Mouse (Mus musculus) heart, postnatal 0 days (tissue): ENCODE measurements around the gene Mybpc3. TPM values are rescaled to one million over a fixed set of nuclear protein-coding genes. Genes with fewer than 3 reads are reported as not detected.

ENCODE experiments used
- ATAC-seq: fragments of 200-750 bp; cut with Nextera tagmentation; 2 replicates; pipeline ENCODE4 v1.8.0; 2017; ENCODE audit warnings: low read depth, moderate number of reproducible peaks, moderate library complexity; ENCODE audit not compliant: insufficient read depth
- DNase-seq: peaks from one replicate; pipeline ENCODE4 v3.0.0-alpha.2; 2016; ENCODE audit warnings: low spot score
- H3K27ac ChIP-seq: fragments of 300-500 bp; sonication (generic); 2 replicates; pipeline ENCODE4 v1.5.1; 2014; ENCODE audit warnings: low read depth, mild to moderate bottlenecking
- H3K27me3 ChIP-seq: fragments of 300-500 bp; sonication (generic); 2 replicates; pipeline ENCODE4 v1.6.1; 2014; ENCODE audit warnings: low read length, mixed read lengths; ENCODE audit not compliant: control insufficient read depth, insufficient read depth
- H3K36me3 ChIP-seq: fragments of 300-500 bp; sonication (generic); replicated peaks from 2 replicates; pipeline ENCODE4 v1.6.1; 2014; ENCODE audit warnings: low read length, mixed read lengths; ENCODE audit not compliant: control insufficient read depth, insufficient read depth
- H3K4me1 ChIP-seq: fragments of 300-500 bp; sonication (generic); 2 replicates; pipeline ENCODE4 v1.6.1; 2014; ENCODE audit warnings: antibody characterized with exemption; ENCODE audit not compliant: control insufficient read depth, insufficient read depth
- H3K4me2 ChIP-seq: fragments of 300-500 bp; sonication (generic); 2 replicates; pipeline ENCODE4 v1.6.1; 2014; ENCODE audit warnings: low read depth, mild to moderate bottlenecking, low read length, moderate library complexity
- H3K4me3 ChIP-seq: fragments of 300-500 bp; sonication (generic); 2 replicates; pipeline ENCODE4 v1.5.1; 2014; ENCODE audit warnings: low read depth, low read length
- H3K9ac ChIP-seq: fragments of 300-500 bp; sonication (generic); replicated peaks from 2 replicates; pipeline ENCODE4 v1.6.1; 2014; ENCODE audit warnings: low read depth, low read length, mixed read lengths
- H3K9me3 ChIP-seq: fragments of 300-500 bp; sonication (generic); replicated peaks from 2 replicates; pipeline ENCODE4 v1.6.1; 2016; ENCODE audit warnings: low read length; ENCODE audit not compliant: control insufficient read depth
- CTCF ChIP-seq: IDR thresholded peaks from 2 replicates; pipeline ENCODE4 v1.5.1; 2016; ENCODE audit warnings: antibody characterized with exemption, control low read depth, low read depth
- EP300 ChIP-seq: IDR thresholded peaks from 2 replicates; pipeline ENCODE4 v1.6.1; 2016; ENCODE audit warnings: antibody characterized with exemption, low read depth
- WGBS: fragments of 180-500 bp; shearing (Covaris S2); extraction: QIAGEN DNeasy Blood & Tissue Kit; methylation state at CpG from one replicate; pipeline ENCODE4 v1.1.7; 2014; 5-methylcytosine and 5-hydroxymethylcytosine counted together
- polyA plus RNA-seq: library from polyadenylated mRNA; unstranded; fragments of >200 nt; fragmentation: Nextera tagmentation; extraction: Ambion mirVana; gene quantifications from 2 replicates; pipeline ENCODE4 v1.2.1, GENCODE M21; 2015
- total RNA-seq: library from RNA; depleted of rRNA; stranded (reverse); fragments of >200 nt; gene quantifications from 2 replicates; pipeline ENCODE4 v1.2.3, GENCODE M21; 2014; ENCODE audit warnings: low replicate concordance

Mybpc3 gene
- total and polyA plus RNA-seq, 2 experiments from 2014 or later = 1,207 to 2,313 TPM

DNA sequence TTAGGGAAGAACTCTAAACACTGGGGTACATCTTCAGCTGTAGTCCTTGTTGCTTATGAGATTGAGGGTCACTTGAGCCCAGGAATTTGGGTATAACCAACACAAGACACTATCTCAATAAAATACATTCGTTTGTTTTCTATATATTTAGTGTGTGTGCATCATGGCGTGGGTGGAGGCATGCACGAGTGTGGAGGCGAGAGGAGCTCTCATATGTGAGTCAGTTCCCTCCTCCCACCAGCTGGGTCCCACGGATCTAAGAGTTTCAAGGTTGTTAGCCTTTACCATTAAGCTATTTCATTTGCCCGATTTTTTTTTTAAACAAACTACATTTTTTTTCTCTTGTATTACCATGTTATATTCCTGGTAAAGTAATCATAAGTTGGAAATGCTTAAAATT lies 27.1 kb upstream of the Mybpc3 start:
- H3K27ac ChIP-seq = no peak overlapping the region
- H3K4me2 ChIP-seq = no peak overlapping the region
- WGBS = 63% methylated on average over 6 of the region's 6 CpGs
- no peaks in the 10 kb centered on the region for H3K36me3 ChIP-seq
- H3K27me3 ChIP-seq = no peaks in the 10 kb centered on the region
- TF ChIP-seq CTCF = no peak
- TF ChIP-seq EP300 = no peak
- H3K9ac ChIP-seq = no peak overlapping the region
- DNase-seq = no peak
- H3K4me1 ChIP-seq = no peaks in the 10 kb centered on the region
- H3K4me3 ChIP-seq = no peak overlapping the region
- ATAC-seq = no peak
- H3K9me3 ChIP-seq = no peaks in the 10 kb centered on the region

DNA sequence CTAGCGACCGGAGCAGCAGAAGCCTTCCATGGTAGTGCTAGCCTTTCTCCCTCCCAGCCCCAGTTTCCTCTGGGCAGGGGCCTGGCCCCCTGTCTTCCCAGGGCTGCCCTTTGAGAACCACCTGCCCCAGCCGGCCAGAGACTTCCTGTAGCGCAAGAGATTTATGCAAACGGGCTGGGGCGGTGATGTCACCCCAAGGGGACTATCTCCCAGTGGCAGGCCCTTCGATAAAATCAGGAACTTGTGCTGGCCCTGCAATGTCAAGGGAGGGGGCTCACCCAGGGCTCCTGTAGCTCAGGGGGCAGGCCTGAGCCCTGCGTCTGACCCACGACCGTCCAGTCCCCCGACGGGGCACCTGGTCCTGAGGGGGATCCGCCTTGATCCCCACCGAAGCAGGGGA lies 21.4 kb upstream of the Mybpc3 start:
- Histone ChIP-seq H3K4me2 (no peak overlapping the region), H3K27ac (no peak overlapping the region), H3K4me3 (0 out of 2 replicates have a peak overlapping the region, but pooled peaks have one; percentile 11), H3K4me1 (no peaks in the 10 kb centered on the region), H3K9me3 (no peaks in the 10 kb centered on the region), H3K27me3 (no peaks in the 10 kb centered on the region), H3K36me3 (no peaks in the 10 kb centered on the region), H3K9ac (no peak overlapping the region)
- ATAC-seq = no peak
- no peak for TF ChIP-seq CTCF
- 62% methylated on average over 14 of the region's 14 CpGs for WGBS
- DNase-seq = no peak

DNA sequence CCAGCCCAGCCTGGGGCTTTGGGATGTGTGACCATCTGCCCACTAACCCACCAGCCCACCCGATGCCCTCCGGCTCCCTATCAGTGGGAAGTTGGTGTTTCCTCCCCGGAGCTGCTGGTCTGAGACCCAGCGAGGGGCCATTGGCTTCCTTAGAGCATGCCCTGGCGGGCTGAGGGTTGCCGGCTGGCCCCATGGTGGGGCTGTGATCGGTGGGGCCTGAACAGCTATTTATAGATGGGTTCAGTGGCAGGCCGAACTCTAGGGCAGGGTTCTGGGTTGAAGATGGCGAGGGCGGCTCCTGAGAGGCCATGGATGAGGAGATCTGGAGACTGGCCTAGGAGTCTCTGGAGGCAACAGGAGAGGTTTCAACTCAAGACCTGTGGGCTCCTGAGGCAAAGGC lies 20.9 kb upstream of the Mybpc3 start:
- no peak overlapping the region for H3K27ac ChIP-seq
- DNase-seq (no peak), ATAC-seq (no peak)
- no peak for TF ChIP-seq EP300
- TF ChIP-seq CTCF = no peak
- H3K36me3 ChIP-seq = no peaks in the 10 kb centered on the region
- H3K9ac ChIP-seq = no peak overlapping the region
- peak overlapping the region; percentile 11; the same call in 1 of the 2 replicates for H3K4me3 ChIP-seq
- H3K27me3 ChIP-seq = no peaks in the 10 kb centered on the region
- H3K4me2 ChIP-seq = no peak overlapping the region
- no peaks in the 10 kb centered on the region for H3K9me3 ChIP-seq
- H3K4me1 ChIP-seq = no peaks in the 10 kb centered on the region
- 59% methylated on average over 10 of the region's 10 CpGs for WGBS

DNA sequence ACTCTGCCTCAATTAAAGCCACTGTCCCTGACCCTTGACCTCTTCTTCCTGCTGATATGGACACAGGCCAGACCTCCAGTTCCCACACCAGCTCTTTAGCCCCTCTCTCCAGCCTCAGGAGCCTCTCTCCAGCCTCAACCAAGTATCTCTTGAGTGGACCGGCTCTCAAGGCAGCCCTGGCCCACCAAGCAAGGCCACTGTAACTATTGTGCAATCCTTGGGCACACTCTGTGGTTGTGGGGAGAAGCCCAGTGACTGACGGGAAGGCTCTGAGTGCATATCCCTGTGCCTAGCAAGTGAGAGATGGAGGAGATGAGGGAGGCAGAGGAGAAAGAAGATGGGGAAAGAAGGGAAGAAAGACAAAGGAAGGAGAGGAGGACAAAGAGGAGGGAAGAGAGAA lies 19.8 kb upstream of the Mybpc3 start:
- Histone ChIP-seq H3K9me3 (no peaks in the 10 kb centered on the region), H3K4me1 (no peaks in the 10 kb centered on the region), H3K36me3 (no peaks in the 10 kb centered on the region), H3K9ac (no peak overlapping the region), H3K4me2 (no peak overlapping the region), H3K4me3 (no peak overlapping the region), H3K27me3 (no peaks in the 10 kb centered on the region), H3K27ac (no peak overlapping the region)
- DNase-seq = no peak
- TF ChIP-seq EP300 (no peak), CTCF (no peak)
- no peak for ATAC-seq
- 76% methylated on average over 2 of the region's 2 CpGs for WGBS

DNA sequence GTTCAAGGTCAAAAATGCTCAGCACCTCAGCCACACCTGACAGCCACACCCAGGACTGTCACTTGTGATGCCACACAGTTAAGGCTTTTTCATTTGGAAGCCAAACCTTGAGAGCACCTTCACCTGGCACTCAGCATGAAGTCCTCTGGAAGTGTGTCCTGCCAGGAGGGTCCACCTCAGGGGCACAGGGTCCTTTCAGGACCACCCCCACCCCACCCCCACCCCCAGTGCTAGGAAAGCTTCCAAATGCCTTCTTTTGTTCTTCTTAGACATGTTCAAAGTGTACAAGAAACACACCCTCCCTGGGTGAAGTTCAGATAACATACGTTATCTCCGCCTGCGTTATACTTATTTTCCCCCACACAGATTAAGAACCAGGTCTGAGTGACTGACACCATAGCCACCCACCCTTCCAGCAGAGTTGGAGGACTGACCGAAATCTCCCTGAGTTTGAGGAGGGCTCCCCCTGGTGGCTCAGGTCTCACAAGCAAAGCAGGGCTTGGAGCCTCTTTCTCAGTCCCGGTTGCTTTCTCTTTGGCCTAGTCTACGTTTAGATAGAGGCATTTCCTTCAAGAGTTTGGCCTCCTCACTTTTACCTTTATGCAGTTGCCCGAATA lies 16.7 kb upstream of the Mybpc3 start:
- H3K4me3 ChIP-seq = no peak overlapping the region
- no peak overlapping the region for H3K4me2 ChIP-seq
- H3K27ac ChIP-seq = no peak overlapping the region
- 3% methylated on average over 7 of the region's 7 CpGs for WGBS
- H3K4me1 ChIP-seq = no peaks in the 10 kb centered on the region
- peak; percentile 99 for TF ChIP-seq CTCF
- TF ChIP-seq EP300 = no peak
- H3K27me3 ChIP-seq = no peaks in the 10 kb centered on the region
- H3K9me3 ChIP-seq = no peaks in the 10 kb centered on the region
- peak; percentile 86 for ATAC-seq
- no peaks in the 10 kb centered on the region for H3K36me3 ChIP-seq
- peak; percentile 91 for DNase-seq
- no peak overlapping the region for H3K9ac ChIP-seq

DNA sequence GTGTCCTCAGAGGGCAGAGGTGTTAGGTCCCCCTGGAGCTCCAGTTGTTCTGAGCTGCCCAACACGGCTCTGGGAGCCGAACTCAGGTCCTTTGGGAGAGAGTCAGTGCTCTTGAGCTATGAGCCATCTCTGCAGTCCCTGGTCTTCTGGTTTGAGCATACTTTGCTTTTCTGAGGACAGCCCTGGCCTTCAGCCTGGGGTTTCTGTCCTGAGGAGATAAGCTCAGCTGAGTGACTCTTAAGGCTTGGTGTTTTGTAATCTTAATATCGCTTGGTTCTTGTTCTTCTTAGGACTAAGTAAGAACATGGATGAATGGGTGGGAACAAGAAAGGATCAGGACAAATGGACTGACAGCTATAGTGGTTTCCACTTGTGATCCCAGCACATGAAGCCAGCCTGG lies 9.8 kb upstream of the Mybpc3 start:
- 70% methylated on average over 3 of the region's 3 CpGs for WGBS
- Histone ChIP-seq H3K9me3 (no peaks in the 10 kb centered on the region), H3K36me3 (no peaks in the 10 kb centered on the region)

More for the DNA sequence above, 9.8 kb upstream of the Mybpc3 start:
- no peak for DNase-seq
- TF ChIP-seq CTCF (no peak), EP300 (no peak)
- H3K9ac ChIP-seq = no peak overlapping the region
- H3K4me3 ChIP-seq = no peak overlapping the region
- no peak overlapping the region for H3K27ac ChIP-seq
- H3K27me3 ChIP-seq = no peaks in the 10 kb centered on the region
- no peak overlapping the region for H3K4me2 ChIP-seq
- no peak for ATAC-seq
- H3K4me1 ChIP-seq = peaks cover 7% of the 10 kb centered on the region; the same call in 1 of the 2 replicates
